Mouse (Mus musculus): ENCODE measurements at regions not wholly inside any gene's neighbourhood (a gene's known extent, or its start where the extent isn't known, plus 50 kb on each side); places are given as distances from the start of the nearest gene placed in this dataset.

DNA sequence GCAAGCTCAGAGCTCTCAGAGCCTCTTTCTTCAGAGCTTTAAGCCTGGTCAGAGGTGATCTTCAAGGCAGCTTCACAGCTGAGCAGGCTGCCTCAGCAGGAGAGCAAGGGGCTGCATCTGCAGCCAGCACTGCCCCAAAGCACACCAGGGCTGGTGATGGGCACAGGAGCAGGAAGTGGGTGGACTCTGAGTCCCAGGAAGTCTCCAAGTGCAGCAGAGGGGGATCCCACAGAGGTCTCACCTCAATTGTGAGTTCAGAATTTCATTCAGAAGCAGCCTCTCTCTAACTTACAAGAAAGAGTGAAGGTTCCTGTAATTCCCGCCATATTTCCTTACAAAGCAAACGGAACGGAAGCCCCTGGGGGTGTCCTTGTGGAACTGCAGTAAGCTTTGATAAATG is 202.6 kb upstream of the Amigo2 start:
- H3K79me2 ChIP-seq (ENCODE audit: control insufficient read depth, insufficient read depth, low read length, poor library complexity) = no peaks in the 10 kb centered on the region
- H3K27me3 ChIP-seq (ENCODE audit: control insufficient read depth in 1 of 2, insufficient read depth in 2 of 2, low read length in 2 of 2) = no peaks in the 10 kb centered on the region
- H3K36me3 ChIP-seq (ENCODE audit: control insufficient read depth in 1 of 2, insufficient read depth in 2 of 2, low read length in 2 of 2) = no peaks in the 10 kb centered on the region
- H3K9me3 ChIP-seq (replicated peaks; ENCODE audit: insufficient read depth, low read length) = no peaks in the 10 kb centered on the region
- no peak overlapping the region for H3K27ac ChIP-seq (ENCODE audit: control insufficient read depth, low read depth, low read length)
- H3K4me1 ChIP-seq (ENCODE audit: control insufficient read depth in 1 of 2, insufficient read depth in 2 of 2, low read length in 2 of 2) = peaks cover 0 to 8% of the 10 kb centered on the region in 2 experiments; a peak in 1 of 4 replicates
- H3K4me3 ChIP-seq (ENCODE audit: control insufficient read depth in 1 of 2, insufficient read depth in 1 of 2, low read depth in 2 of 2, low read length in 2 of 2) = no peak overlapping the region
- no peak overlapping the region for H3K9ac ChIP-seq (ENCODE audit: control insufficient read depth, low read depth, low read length, poor library complexity, severe bottlenecking)
- DNase-seq (ENCODE audit: low read depth, low spot score) = no peak
- no peak for TF ChIP-seq SMC3 (IDR thresholded peaks at IDR 0.05; ENCODE audit: low read depth, low read length)
- no peak for TF ChIP-seq RCOR1 (IDR thresholded peaks at IDR 0.05; ENCODE audit: low read depth, low read length)
- TF ChIP-seq TAL1 (IDR thresholded peaks at IDR 0.05; ENCODE audit: low read length) = no peak
- 0 out of 6 replicates have a peak, but pooled peaks of 1 of the 3 experiments have one; percentile 7 for TF ChIP-seq CTCF (IDR thresholded peaks at IDR 0.05 in 2 of 3, conservative IDR thresholded peaks at IDR 0.05 in 1 of 3; ENCODE audit: control insufficient read depth in 1 of 3, insufficient read depth in 1 of 3, low read depth in 2 of 3, low read length in 3 of 3, poor library complexity in 1 of 3, severe bottlenecking in 1 of 3)

DNA sequence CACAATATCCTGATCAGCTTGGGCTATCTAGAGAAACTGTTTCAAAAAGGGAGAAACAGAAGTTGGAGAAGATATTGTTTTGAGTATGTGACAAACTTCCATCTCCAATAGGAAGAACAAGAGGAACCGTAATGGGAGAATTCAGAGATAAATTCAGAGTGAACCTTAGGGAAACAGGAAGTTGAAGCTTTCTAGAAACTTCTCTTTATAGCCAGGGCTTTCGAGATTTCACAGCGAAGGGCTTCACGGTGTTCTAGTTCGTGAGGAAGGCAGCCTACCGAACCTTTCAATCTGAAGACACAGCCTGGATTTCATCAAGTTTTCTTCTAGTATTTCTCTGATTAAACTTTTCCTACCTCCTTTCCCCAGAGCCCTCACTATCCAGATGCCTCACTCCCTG is 201.9 kb upstream of the Amigo2 start:
- Histone ChIP-seq H3K9ac (ENCODE audit: control insufficient read depth, low read depth, low read length, poor library complexity, severe bottlenecking) (no peak overlapping the region), H3K9me3 (replicated peaks; ENCODE audit: insufficient read depth, low read length) (no peaks in the 10 kb centered on the region), H3K4me1 (ENCODE audit: control insufficient read depth in 1 of 2, insufficient read depth in 2 of 2, low read length in 2 of 2) (peaks cover 0 to 8% of the 10 kb centered on the region in 2 experiments; a peak in 1 of 4 replicates), H3K36me3 (ENCODE audit: control insufficient read depth in 1 of 2, insufficient read depth in 2 of 2, low read length in 2 of 2) (no peaks in the 10 kb centered on the region), H3K27me3 (ENCODE audit: control insufficient read depth in 1 of 2, insufficient read depth in 2 of 2, low read length in 2 of 2) (peaks cover 0 to under 1% of the 10 kb centered on the region in 2 experiments; a peak in 1 of 4 replicates), H3K4me3 (ENCODE audit: control insufficient read depth in 1 of 2, insufficient read depth in 1 of 2, low read depth in 2 of 2, low read length in 2 of 2) (no peak overlapping the region), H3K79me2 (ENCODE audit: control insufficient read depth, insufficient read depth, low read length, poor library complexity) (no peaks in the 10 kb centered on the region), H3K27ac (ENCODE audit: control insufficient read depth, low read depth, low read length) (no peak overlapping the region)
- peak; percentile 54 for DNase-seq (ENCODE audit: low read depth, low spot score)
- peak; percentile 40; the same call in 1 of the 2 replicates for TF ChIP-seq GATA1 (IDR thresholded peaks at IDR 0.05; ENCODE audit: low read depth, low read length)
- TF ChIP-seq UBTF (IDR thresholded peaks at IDR 0.05; ENCODE audit: borderline replicate concordance, insufficient read depth, low read depth, low read length) = no peak
- TF ChIP-seq POLR2A (IDR thresholded peaks at IDR 0.05; ENCODE audit: control insufficient read depth in 1 of 2, insufficient read depth in 1 of 2, low read depth in 1 of 2, low read length in 2 of 2, poor library complexity in 1 of 2) = no peak
- peak in 1 of 2 experiments; percentile 36; a peak in 2 of 4 replicates for TF ChIP-seq EP300 (IDR thresholded peaks at IDR 0.05; ENCODE audit: low read depth in 1 of 2, low read length in 2 of 2)
- no peak for TF ChIP-seq MAZ (IDR thresholded peaks at IDR 0.05; ENCODE audit: low read depth, low read length)
- TF ChIP-seq POLR2AphosphoS2 (IDR thresholded peaks at IDR 0.05; ENCODE audit: low read length) = no peak
- TF ChIP-seq SMC3 (IDR thresholded peaks at IDR 0.05; ENCODE audit: low read depth, low read length) = 0 out of 2 replicates have a peak, but pooled peaks have one; percentile 2
- TF ChIP-seq MAX (IDR thresholded peaks at IDR 0.05; ENCODE audit: low read length) = no peak

DNA sequence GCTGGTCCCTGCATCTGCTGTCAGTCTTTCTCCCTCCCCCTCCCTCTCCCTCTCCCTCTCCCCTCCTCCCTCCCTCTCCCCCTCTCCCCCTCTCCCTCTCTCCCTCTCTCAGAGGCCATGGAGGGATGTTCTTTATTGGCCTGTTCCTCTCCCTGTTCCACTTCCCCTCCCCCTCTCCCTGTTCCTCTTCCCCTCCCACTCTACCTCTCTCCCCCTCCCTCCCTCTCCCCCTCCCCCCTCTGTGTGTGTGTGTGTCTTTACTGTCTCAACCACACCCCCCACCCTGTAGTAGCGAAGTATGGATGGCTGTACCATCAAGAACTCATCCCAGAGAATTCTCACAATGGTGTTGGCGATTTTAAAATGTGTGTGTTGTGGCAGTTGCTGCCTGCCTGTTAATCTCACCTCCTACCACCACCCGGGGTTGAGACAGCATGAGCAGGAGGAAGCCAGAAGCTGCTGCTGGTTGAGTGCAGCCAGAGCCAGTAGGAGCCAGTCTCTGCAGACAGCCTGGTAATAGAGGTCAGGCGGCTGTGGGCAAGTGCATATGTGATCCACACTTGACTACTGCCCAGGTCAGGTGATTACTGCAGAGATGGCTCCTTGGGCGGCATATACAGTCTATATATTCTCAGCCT is 201.3 kb upstream of the Amigo2 start:
- H3K4me1 ChIP-seq (ENCODE audit: control insufficient read depth in 1 of 2, insufficient read depth in 2 of 2, low read length in 2 of 2) = peaks cover 0 to 8% of the 10 kb centered on the region in 2 experiments; a peak in 1 of 4 replicates
- peak; percentile 50 for DNase-seq (ENCODE audit: low read depth, low spot score)
- no peaks in the 10 kb centered on the region for H3K36me3 ChIP-seq (ENCODE audit: control insufficient read depth in 1 of 2, insufficient read depth in 2 of 2, low read length in 2 of 2)
- no peak overlapping the region for H3K4me3 ChIP-seq (ENCODE audit: control insufficient read depth in 1 of 2, insufficient read depth in 1 of 2, low read depth in 2 of 2, low read length in 2 of 2)
- peaks cover 0 to 2% of the 10 kb centered on the region in 2 experiments; a peak in 1 of 4 replicates for H3K27me3 ChIP-seq (ENCODE audit: control insufficient read depth in 1 of 2, insufficient read depth in 2 of 2, low read length in 2 of 2)
- no peak overlapping the region for H3K27ac ChIP-seq (ENCODE audit: control insufficient read depth, low read depth, low read length)
- no peaks in the 10 kb centered on the region for H3K79me2 ChIP-seq (ENCODE audit: control insufficient read depth, insufficient read depth, low read length, poor library complexity)
- no peak for TF ChIP-seq TBP (IDR thresholded peaks at IDR 0.05; ENCODE audit: low read depth, low read length)
- no peak for TF ChIP-seq ZMIZ1 (IDR thresholded peaks at IDR 0.05; ENCODE audit: low read depth, low read length)
- TF ChIP-seq TCF12 (IDR thresholded peaks at IDR 0.05; ENCODE audit: low read depth, low read length) = no peak
- no peak for TF ChIP-seq RAD21 (IDR thresholded peaks at IDR 0.05; ENCODE audit: low read depth, low read length)
- TF ChIP-seq BHLHE40 (IDR thresholded peaks at IDR 0.05; ENCODE audit: borderline replicate concordance, low read depth, low read length) = no peak
- no peak for TF ChIP-seq HCFC1 (IDR thresholded peaks at IDR 0.05; ENCODE audit: low read depth, low read length)
- TF ChIP-seq ZKSCAN1 (IDR thresholded peaks at IDR 0.05; ENCODE audit: low read depth, low read length) = no peak
- no peak for TF ChIP-seq NRF1 (IDR thresholded peaks at IDR 0.05; ENCODE audit: insufficient read depth, low read depth, low read length, poor library complexity, severe bottlenecking)
- no peak for TF ChIP-seq SMC3 (IDR thresholded peaks at IDR 0.05; ENCODE audit: low read depth, low read length)
- no peak for TF ChIP-seq E2F4 (IDR thresholded peaks at IDR 0.05; ENCODE audit: borderline replicate concordance, low read depth, low read length)
- TF ChIP-seq MAZ (IDR thresholded peaks at IDR 0.05; ENCODE audit: low read depth, low read length) = no peak
- TF ChIP-seq MXI1 (IDR thresholded peaks at IDR 0.05; ENCODE audit: low read depth, low read length) = no peak
- TF ChIP-seq MYB (IDR thresholded peaks at IDR 0.05; ENCODE audit: low read depth, low read length) = no peak
- TF ChIP-seq CTCF (IDR thresholded peaks at IDR 0.05 in 2 of 3, conservative IDR thresholded peaks at IDR 0.05 in 1 of 3; ENCODE audit: control insufficient read depth in 1 of 3, insufficient read depth in 1 of 3, low read depth in 2 of 3, low read length in 3 of 3, poor library complexity in 1 of 3, severe bottlenecking in 1 of 3) = no peak
- no peak for TF ChIP-seq EP300 (IDR thresholded peaks at IDR 0.05; ENCODE audit: low read depth in 1 of 2, low read length in 2 of 2)
- no peak for TF ChIP-seq POLR2AphosphoS5 (IDR thresholded peaks at IDR 0.05; ENCODE audit: borderline replicate concordance, low read depth, low read length)
- no peaks in the 10 kb centered on the region for H3K9me3 ChIP-seq (replicated peaks; ENCODE audit: insufficient read depth, low read length)
- no peak overlapping the region for H3K9ac ChIP-seq (ENCODE audit: control insufficient read depth, low read depth, low read length, poor library complexity, severe bottlenecking)

Measured in MEL (cell line).